9 mouse cellular contexts compared by ENCODE assay signal in genomic region chr4:105100508-105101336, GRCm38 (mm10). TPM values are rescaled to one million over a fixed set of nuclear protein-coding genes. Genes with fewer than 3 reads are reported as not detected.
DNase-seq lines count a peak whose midpoint lies in the region; ATAC-seq lines count a peak whose summit lies in the region.
"Had no signal": no experiment of that assay in that cellular context is flagged by ENCODE, and none has a peak within 500 bp of the region (broad histone marks: within the 10 kb centered on the region; RNA-seq: fewer than 3 reads in every experiment).

No protein-coding gene starts in this region.

- peak; percentile 14 for DNase-seq in kidney, postnatal 10 days
- DNase-seq in kidney, adult 11 months: no peak
- DNase-seq in brain, adult 2 months (ENCODE audit: low read depth, low spot score): peak; percentile 87
- DNase-seq in embryonic facial prominence, embryonic 10.5 days (ENCODE audit: low spot score): peak; percentile 17
- peak; percentile 78 to 81 for DNase-seq in heart, postnatal 10 days
- no peak for DNase-seq in thymus, postnatal 25 days
- DNase-seq in liver, embryonic 11.5 days (ENCODE audit: low spot score): no peak

- no peaks in the 10 kb centered on the region for H3K9me3 ChIP-seq in embryonic facial prominence, embryonic 10.5 days
- no peaks in the 10 kb centered on the region for H3K9me3 ChIP-seq in liver, embryonic 11.5 days (ENCODE audit: control insufficient read depth, low read length)

- no peaks in the 10 kb centered on the region for H3K4me1 ChIP-seq in embryonic facial prominence, embryonic 10.5 days
- no peaks in the 10 kb centered on the region for H3K4me1 ChIP-seq in liver, embryonic 11.5 days (replicated peaks; ENCODE audit: control insufficient read depth, insufficient read depth, low read length)

- intact Hi-C loops in heart, postnatal 10 days (cut with DNase I): no loop called here

- no peak overlapping the region for H3K4me3 ChIP-seq in embryonic facial prominence, embryonic 10.5 days
- H3K4me3 ChIP-seq in liver, embryonic 11.5 days (ENCODE audit: low read depth, low read length): no peak overlapping the region
- H3K4me3 ChIP-seq: erythroblast, embryonic 14.5 days had no signal

- H3K27me3 ChIP-seq in embryonic facial prominence, embryonic 10.5 days (replicated peaks; ENCODE audit: low read depth, poor library complexity, severe bottlenecking): no peaks in the 10 kb centered on the region
- H3K27me3 ChIP-seq in liver, embryonic 11.5 days (replicated peaks; ENCODE audit: control insufficient read depth, insufficient read depth, low read length): no peaks in the 10 kb centered on the region

- no peak overlapping the region for H3K9ac ChIP-seq in liver, embryonic 11.5 days (ENCODE audit: low read depth, low read length)

- ATAC-seq in megakaryocyte progenitor cell, adult 5-6 weeks (replicated peaks; ENCODE audit: poor library complexity): no peak
- ATAC-seq in liver, embryonic 11.5 days (replicated peaks; ENCODE audit: low FRiP score): no peak

- H3K27ac ChIP-seq in embryonic facial prominence, embryonic 10.5 days (replicated peaks): no peak overlapping the region
- no peak overlapping the region for H3K27ac ChIP-seq in liver, embryonic 11.5 days (ENCODE audit: low read depth, low read length)

- no peak overlapping the region for H3K4me2 ChIP-seq in liver, embryonic 11.5 days

- WGBS in embryonic facial prominence, embryonic 10.5 days: 56% methylated on average over 5 of the region's 5 CpGs
- WGBS in liver, embryonic 11.5 days: 50% methylated on average over 5 of the region's 5 CpGs

- no peaks in the 10 kb centered on the region for H3K36me3 ChIP-seq in embryonic facial prominence, embryonic 10.5 days (replicated peaks)
- no peaks in the 10 kb centered on the region for H3K36me3 ChIP-seq in liver, embryonic 11.5 days (ENCODE audit: control insufficient read depth, insufficient read depth, low read length)

RNA-seq across cellular contexts. Expression of gene Prkaa2, which starts 9.0 kb away (rescaled TPM):
- 1.1 and 1.3 TPM in 2 replicates for polyA plus RNA-seq in embryonic facial prominence, embryonic 10.5 days (2016; fragmentation: Nextera tagmentation; extraction: Ambion mirVana)
- 10 to 100 TPM; 71.3 to 81.0 TPM for total RNA-seq in heart, postnatal 10 days (2021)
- 0.20 and 0.42 TPM in 2 replicates for total RNA-seq in megakaryocyte progenitor cell, adult 5-6 weeks (2015)
- total RNA-seq in megakaryocyte progenitor cell, adult 5-6 weeks (2017): 0.03 TPM in 1 of 2 replicates, not detected in the other
- polyA plus RNA-seq in liver, embryonic 11.5 days (2014; fragmentation: Nextera tagmentation; extraction: Ambion mirVana): 0.56 and 0.99 TPM in 2 replicates
- polyA plus RNA-seq: erythroblast, embryonic 14.5 days had no signal

RNA-seq across cellular contexts. Expression of gene Plpp3, which starts 56.4 kb away (rescaled TPM):
- polyA plus RNA-seq in embryonic facial prominence, embryonic 10.5 days (2016; fragmentation: Nextera tagmentation; extraction: Ambion mirVana): 67.6 and 77.1 TPM in 2 replicates
- total RNA-seq in heart, postnatal 10 days (2021): 10 to 100 TPM; 73.2 to 73.9 TPM
- total RNA-seq in megakaryocyte progenitor cell, adult 5-6 weeks (2015): 0.34 TPM in 1 of 2 replicates, not detected in the other
- total RNA-seq in megakaryocyte progenitor cell, adult 5-6 weeks (2017): 0.14 TPM in 1 of 2 replicates, not detected in the other
- 29.5 TPM in 2 replicates for polyA plus RNA-seq in liver, embryonic 11.5 days (2014; fragmentation: Nextera tagmentation; extraction: Ambion mirVana)

Comparison
In these comparisons a context has a peak if more than half of its experiments do, and no peak if none do; other contexts are left out.
1. DNase-seq: peak in kidney, postnatal 10 days (single experiment), brain, adult 2 months (single experiment), embryonic facial prominence, embryonic 10.5 days (single experiment) and heart, postnatal 10 days (2 of 2); none in kidney, adult 11 months (single experiment), thymus, postnatal 25 days (single experiment) and liver, embryonic 11.5 days (single experiment).
2. RNA of gene Prkaa2, which starts 9.0 kb away (total RNA-seq): 71.3 to 81.0 TPM in heart, postnatal 10 days; 0.03 to 0.42 TPM in megakaryocyte progenitor cell, adult 5-6 weeks; every median in the first group is over 10 times any median in the second.
3. RNA of gene Plpp3, which starts 56.4 kb away (total RNA-seq): 73.2 to 73.9 TPM in heart, postnatal 10 days; 0.14 to 0.34 TPM in megakaryocyte progenitor cell, adult 5-6 weeks; every median in the first group is over 10 times any median in the second.